Mouse (Mus musculus): Measurements from ENCODE around the gene Adamts17.

Gene Adamts17

GRCm38 (mm10) chr7:67168288-67168687 is 328.8 kb downstream of the Adamts17 start:
- no peak for DNase-seq (ENCODE audit: inconsistent age in 2 of 2, low spot score in 1 of 2)

- peak in 1 of 2 experiments; percentile 49 for DNase-seq (ENCODE audit: inconsistent age in 2 of 2, low spot score in 1 of 2)
Measured at GRCm38 (mm10) chr7:67168763-67169569, 329.4 kb downstream of the Adamts17 start.

GRCm38 (mm10) chr7:67173522-67174195 is 334.1 kb downstream of the Adamts17 start:
- peak; percentile 25 to 61 for DNase-seq (ENCODE audit: inconsistent age in 2 of 2, low spot score in 1 of 2)

- no peak for DNase-seq (ENCODE audit: inconsistent age in 2 of 2, low spot score in 1 of 2)
Measured at GRCm38 (mm10) chr7:67183786-67184185, 344.3 kb downstream of the Adamts17 start.

GRCm38 (mm10) chr7:67199412-67199811 is 359.9 kb downstream of the Adamts17 start:
- DNase-seq (ENCODE audit: inconsistent age in 2 of 2, low spot score in 1 of 2), result peak; percentile 75 to 90

Measured in adrenal gland, adult (tissue).